Mouse (Mus musculus) forebrain, embryonic 15.5 days (tissue): ENCODE data around the gene Spem1. TPM values are rescaled to one million over a fixed set of nuclear protein-coding genes. Genes with fewer than 3 reads are reported as not detected.

Experiments used
- ATAC-seq: fragments of 200-750 bp; cut with Nextera tagmentation; replicated peaks from 2 replicates; pipeline ENCODE4 v1.8.0; 2017; ENCODE audit warnings: mild to moderate bottlenecking, moderate TSS enrichment, moderate library complexity
- H3K27ac ChIP-seq: fragments of 300-500 bp; sonication (generic); replicated peaks from 2 replicates; pipeline ENCODE4 v1.5.1; 2015; ENCODE audit warnings: mild to moderate bottlenecking, inconsistent platforms
- H3K27me3 ChIP-seq: fragments of 300-500 bp; sonication (generic); 2 replicates; pipeline ENCODE4 v1.6.1; 2015; ENCODE audit warnings: inconsistent platforms
- H3K36me3 ChIP-seq: fragments of 300-500 bp; sonication (generic); 2 replicates; pipeline ENCODE4 v1.6.1; 2015; ENCODE audit warnings: mild to moderate bottlenecking, inconsistent platforms
- H3K4me1 ChIP-seq: fragments of 300-500 bp; sonication (generic); 2 replicates; pipeline ENCODE4 v1.6.1; 2015; ENCODE audit warnings: inconsistent platforms
- H3K4me2 ChIP-seq: fragments of 300-500 bp; sonication (generic); replicated peaks from 2 replicates; pipeline ENCODE4 v1.6.1; 2015; ENCODE audit warnings: mild to moderate bottlenecking, inconsistent platforms
- H3K4me3 ChIP-seq: fragments of 300-500 bp; sonication (generic); 2 replicates; pipeline ENCODE4 v1.5.1; 2015; ENCODE audit warnings: mild to moderate bottlenecking, inconsistent platforms
- H3K9ac ChIP-seq: fragments of 300-500 bp; sonication (generic); replicated peaks from 2 replicates; pipeline ENCODE4 v1.6.1; 2015; ENCODE audit warnings: mild to moderate bottlenecking, inconsistent platforms
- H3K9me3 ChIP-seq: fragments of 300-500 bp; sonication (generic); 2 replicates; pipeline ENCODE4 v1.6.1; 2016; ENCODE audit warnings: inconsistent platforms
- WGBS: fragments of 180-500 bp; shearing (Covaris S2); methylation state at CpG from one replicate; pipeline ENCODE4 v1.1.7; 2015; ENCODE audit warnings: mixed read lengths; 5-methylcytosine and 5-hydroxymethylcytosine counted together
- polyA plus RNA-seq: library from polyadenylated mRNA; unstranded; fragments of >200 nt; fragmentation: Nextera tagmentation; extraction: Ambion mirVana; gene quantifications from 2 replicates; pipeline ENCODE4 v1.2.1, GENCODE M21; 2015

Gene Spem1
- polyA plus RNA-seq, 1 experiment from 2014 or later, result 0.33 TPM

DNA sequence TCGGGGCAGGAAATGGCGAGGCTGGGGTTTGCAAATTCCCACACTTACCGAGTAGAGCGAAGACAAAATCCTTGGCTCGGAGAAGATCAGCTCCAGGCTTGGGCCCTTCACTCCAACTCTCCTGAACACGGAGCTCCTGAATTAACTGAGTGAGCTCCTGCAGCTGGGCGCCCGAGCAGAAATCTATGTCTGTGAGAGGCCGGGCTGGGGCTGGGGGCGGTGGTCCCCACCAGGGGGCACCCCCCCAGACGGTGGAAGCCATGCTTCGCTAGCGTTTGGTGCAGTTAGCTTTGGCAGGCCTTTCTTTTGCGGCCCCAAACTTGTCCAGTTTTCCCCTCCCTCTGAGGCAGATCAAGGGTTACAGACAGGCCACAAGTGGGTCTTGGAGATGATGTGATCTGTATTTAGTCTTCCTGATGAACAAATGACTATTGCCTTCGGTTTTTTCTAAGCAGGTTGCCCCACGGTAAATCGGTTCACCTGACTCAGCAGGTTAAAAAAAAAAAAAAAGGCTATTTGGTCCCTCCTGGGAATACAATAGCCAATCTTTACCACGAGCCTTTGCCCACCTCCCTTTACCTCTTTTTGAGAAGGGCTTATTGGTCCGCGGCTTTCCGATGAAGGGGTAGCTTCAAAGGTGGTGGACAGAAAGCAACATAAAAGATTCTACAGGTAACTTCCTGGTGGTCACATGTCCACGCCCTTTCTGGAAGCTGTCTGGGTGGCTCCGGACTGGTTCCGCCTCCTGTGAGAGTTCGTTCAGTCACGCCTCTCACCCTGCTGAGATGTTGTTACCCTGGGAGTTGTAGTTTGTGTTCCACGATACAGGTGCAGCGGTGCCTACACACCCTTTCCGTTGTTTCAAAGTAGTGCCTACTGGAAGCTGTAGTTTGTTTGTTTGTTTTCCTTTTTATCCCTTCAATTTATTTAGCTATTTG is 16.7 kb downstream of the Spem1 start, which contains the start of gene Tmem102:
Gene Tmem102 (minus strand): TSS at position 653 of the 938 bp plus-strand sequence.
- Histone ChIP-seq H3K9ac (no peak within 1 kb of the TSS), H3K4me3 (0 out of 2 replicates have a peak within 1 kb of the TSS, but pooled peaks have one; percentile 68)
- WGBS, result 4% methylated on average over 29 of the region's 29 CpGs

GRCm38 (mm10) chr11:69804652-69804940 is 17.4 kb downstream of the Spem1 start:
- H3K9ac ChIP-seq, result no peak overlapping the region
- 6% methylated on average over 12 of the region's 12 CpGs for WGBS
- H3K27me3 ChIP-seq, result peaks cover 19% of the 10 kb centered on the region
- H3K36me3 ChIP-seq, result no peaks in the 10 kb centered on the region
- peaks cover 53% of the 10 kb centered on the region for H3K4me1 ChIP-seq
- H3K27ac ChIP-seq, result no peak overlapping the region
- peak overlapping the region; percentile 98 for H3K4me2 ChIP-seq
- no peak for ATAC-seq
- H3K4me3 ChIP-seq, result 0 out of 2 replicates have a peak overlapping the region, but pooled peaks have one; percentile 68
- H3K9me3 ChIP-seq, result no peaks in the 10 kb centered on the region

More for the DNA sequence above, 16.7 kb downstream of the Spem1 start, which contains the start of gene Tmem102:
- H3K36me3 ChIP-seq, result no peaks in the 10 kb centered on the region
- no peaks in the 10 kb centered on the region for H3K9me3 ChIP-seq
- H3K27ac ChIP-seq, result no peak within 1 kb of the TSS
- H3K4me1 ChIP-seq, result peaks cover 46% of the 10 kb centered on the region
- peaks cover 19% of the 10 kb centered on the region for H3K27me3 ChIP-seq
- ATAC-seq, result no peak
- peak within 1 kb of the TSS; percentile 98 for H3K4me2 ChIP-seq

- peak overlapping the region; percentile 98; the same call in 1 of the 2 replicates for H3K27ac ChIP-seq
- H3K36me3 ChIP-seq, result no peaks in the 10 kb centered on the region
- peak; percentile 27; the same call in 1 of the 2 replicates for ATAC-seq
- peak overlapping the region; percentile 98 for H3K4me2 ChIP-seq
- peak overlapping the region; percentile 68 for H3K4me3 ChIP-seq
- H3K27me3 ChIP-seq, result peaks cover 19% of the 10 kb centered on the region
- H3K9me3 ChIP-seq, result no peaks in the 10 kb centered on the region
- H3K4me1 ChIP-seq, result peaks cover 59% of the 10 kb centered on the region
- H3K9ac ChIP-seq, result peak overlapping the region; percentile 76
- 1% methylated on average over 60 of the region's 60 CpGs for WGBS
Observed at GRCm38 (mm10) chr11:69803786-69804651, 18.0 kb downstream of the Spem1 start.

- peaks cover 62% of the 10 kb centered on the region for H3K4me1 ChIP-seq
- H3K9ac ChIP-seq, result peak overlapping the region; percentile 76
- no peaks in the 10 kb centered on the region for H3K9me3 ChIP-seq
- H3K36me3 ChIP-seq, result no peaks in the 10 kb centered on the region
- peaks cover 19% of the 10 kb centered on the region for H3K27me3 ChIP-seq
- under 1% methylated on average over 12 of the region's 12 CpGs for WGBS
- ATAC-seq, result peak; percentile 1; the same call in 1 of the 2 replicates
- H3K4me2 ChIP-seq, result peak overlapping the region; percentile 98
- peak overlapping the region; percentile 98 for H3K27ac ChIP-seq
- peak overlapping the region; percentile 68 for H3K4me3 ChIP-seq
Observed at GRCm38 (mm10) chr11:69803328-69803727, 18.7 kb downstream of the Spem1 start.

- H3K9ac ChIP-seq, result peak overlapping the region; percentile 76
Observed at GRCm38 (mm10) chr11:69802648-69803105, 19.3 kb downstream of the Spem1 start.

DNA sequence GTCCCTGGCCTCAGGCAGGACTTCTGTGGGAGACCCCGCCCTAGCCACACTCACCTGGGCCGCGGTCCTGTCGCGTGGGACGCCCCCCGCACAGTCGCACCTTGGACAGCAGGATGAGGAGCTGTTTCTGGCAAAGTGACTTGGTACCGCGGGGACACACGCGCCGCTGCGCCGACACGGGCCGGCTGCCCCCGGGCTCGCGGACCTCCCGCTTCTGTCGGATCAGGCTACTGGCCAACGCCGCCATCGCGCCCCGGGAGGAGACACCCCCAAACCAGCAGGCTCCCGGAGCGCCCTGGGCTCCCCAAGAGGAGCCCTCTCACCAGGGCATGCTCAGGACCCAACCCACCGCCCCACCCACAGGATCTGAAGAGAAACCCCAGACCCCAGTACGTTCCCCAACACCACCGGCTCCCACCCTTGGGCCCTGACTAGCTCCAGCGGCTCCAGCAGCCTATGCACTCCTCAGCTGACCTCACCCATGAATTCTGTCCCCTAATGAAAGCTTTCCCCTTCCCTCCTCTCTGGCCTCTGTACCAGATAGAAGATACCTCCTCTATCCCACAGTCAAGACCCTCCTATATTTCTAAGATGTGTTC is 20.5 kb downstream of the Spem1 start, which contains the start of gene Fgf11:
Gene Fgf11 (minus strand): TSS at position 479 of the 599 bp plus-strand sequence.
- H3K36me3 ChIP-seq, result no peaks in the 10 kb centered on the region
- peak within 1 kb of the TSS; percentile 76 for H3K9ac ChIP-seq
- WGBS, result under 1% methylated on average over 33 of the region's 33 CpGs
- H3K4me2 ChIP-seq, result peak within 1 kb of the TSS; percentile 98
- H3K9me3 ChIP-seq, result no peaks in the 10 kb centered on the region
- H3K4me1 ChIP-seq, result peaks cover 62% of the 10 kb centered on the region
- ATAC-seq, result no peak
- peak within 1 kb of the TSS; percentile 68 for H3K4me3 ChIP-seq
- H3K27ac ChIP-seq, result peak within 1 kb of the TSS; percentile 98
- peaks cover 19% of the 10 kb centered on the region for H3K27me3 ChIP-seq

More at GRCm38 (mm10) chr11:69802648-69803105, 19.3 kb downstream of the Spem1 start:
- under 1% methylated on average over 33 of the region's 33 CpGs for WGBS
- no peaks in the 10 kb centered on the region for H3K36me3 ChIP-seq
- H3K27me3 ChIP-seq, result peaks cover 19% of the 10 kb centered on the region
- peak; percentile 18; the same call in 1 of the 2 replicates for ATAC-seq
- peak overlapping the region; percentile 98 for H3K4me2 ChIP-seq
- no peaks in the 10 kb centered on the region for H3K9me3 ChIP-seq
- H3K4me3 ChIP-seq, result peak overlapping the region; percentile 68
- peaks cover 62% of the 10 kb centered on the region for H3K4me1 ChIP-seq
- peak overlapping the region; percentile 98 for H3K27ac ChIP-seq

DNA sequence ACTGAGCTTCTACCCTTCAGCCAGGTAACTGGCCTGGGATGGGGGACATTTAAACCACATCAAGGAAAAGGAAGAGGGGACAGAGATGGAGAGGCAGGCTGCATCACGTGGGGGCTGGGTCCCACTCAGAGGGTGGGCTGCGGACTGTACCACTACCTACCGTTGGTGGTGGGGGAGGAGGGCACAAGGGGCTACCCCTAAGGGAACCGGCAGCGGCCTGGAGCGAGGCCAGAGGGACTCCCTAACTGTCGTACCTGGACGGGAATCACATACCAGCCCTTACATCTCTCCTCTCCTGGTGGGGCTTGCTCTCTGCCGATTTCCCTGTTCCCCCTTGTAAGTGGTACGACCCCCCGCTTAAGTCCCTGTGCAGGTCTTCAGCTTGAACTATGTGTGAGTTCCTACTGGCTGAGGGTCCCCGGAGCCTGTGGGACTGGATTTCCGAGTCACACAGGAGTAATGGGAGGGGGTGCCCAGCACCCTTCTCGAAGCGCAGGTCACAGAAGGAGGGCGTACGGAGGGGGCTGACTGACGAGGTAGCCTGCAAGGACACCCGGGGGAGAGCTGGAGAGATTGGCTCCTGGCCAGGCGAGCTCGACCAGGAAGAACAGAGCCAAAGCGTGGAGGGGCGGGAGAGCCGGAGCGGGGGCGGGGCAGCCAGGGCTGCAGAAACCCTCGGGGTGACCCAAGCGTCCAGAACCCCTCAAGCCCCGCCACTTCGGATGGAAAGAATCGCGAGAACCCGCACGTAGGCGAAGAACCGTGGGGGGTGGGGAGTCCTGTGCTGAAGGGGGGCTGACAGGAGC is 21.4 kb downstream of the Spem1 start:
- under 1% methylated on average over 36 of the region's 36 CpGs for WGBS
- H3K4me2 ChIP-seq, result peak overlapping the region; percentile 98
- H3K4me1 ChIP-seq, result peaks cover 68% of the 10 kb centered on the region
- H3K27me3 ChIP-seq, result peaks cover 14% of the 10 kb centered on the region
- ATAC-seq, result peak; percentile 80
- no peaks in the 10 kb centered on the region for H3K9me3 ChIP-seq
- peak overlapping the region; percentile 76 for H3K9ac ChIP-seq
- H3K4me3 ChIP-seq, result peak overlapping the region; percentile 68
- H3K36me3 ChIP-seq, result no peaks in the 10 kb centered on the region
- peak overlapping the region; percentile 98 for H3K27ac ChIP-seq

DNA sequence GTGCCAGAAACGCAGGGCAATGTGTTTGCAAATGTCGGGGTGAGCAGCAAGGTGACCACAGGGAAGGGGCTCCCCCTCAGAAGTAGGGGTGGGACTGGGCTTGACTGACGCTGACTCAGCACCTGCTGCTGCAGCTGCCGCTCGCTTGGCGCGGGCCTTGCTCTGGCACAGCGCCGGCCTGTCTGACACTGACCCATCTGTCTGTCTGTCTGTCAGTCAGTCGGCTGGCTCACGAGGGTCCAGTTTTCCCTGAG is 21.9 kb downstream of the Spem1 start:
- peaks cover 8% of the 10 kb centered on the region for H3K27me3 ChIP-seq
- H3K4me1 ChIP-seq, result peaks cover 67% of the 10 kb centered on the region
- H3K27ac ChIP-seq, result peak overlapping the region; percentile 98

DNA sequence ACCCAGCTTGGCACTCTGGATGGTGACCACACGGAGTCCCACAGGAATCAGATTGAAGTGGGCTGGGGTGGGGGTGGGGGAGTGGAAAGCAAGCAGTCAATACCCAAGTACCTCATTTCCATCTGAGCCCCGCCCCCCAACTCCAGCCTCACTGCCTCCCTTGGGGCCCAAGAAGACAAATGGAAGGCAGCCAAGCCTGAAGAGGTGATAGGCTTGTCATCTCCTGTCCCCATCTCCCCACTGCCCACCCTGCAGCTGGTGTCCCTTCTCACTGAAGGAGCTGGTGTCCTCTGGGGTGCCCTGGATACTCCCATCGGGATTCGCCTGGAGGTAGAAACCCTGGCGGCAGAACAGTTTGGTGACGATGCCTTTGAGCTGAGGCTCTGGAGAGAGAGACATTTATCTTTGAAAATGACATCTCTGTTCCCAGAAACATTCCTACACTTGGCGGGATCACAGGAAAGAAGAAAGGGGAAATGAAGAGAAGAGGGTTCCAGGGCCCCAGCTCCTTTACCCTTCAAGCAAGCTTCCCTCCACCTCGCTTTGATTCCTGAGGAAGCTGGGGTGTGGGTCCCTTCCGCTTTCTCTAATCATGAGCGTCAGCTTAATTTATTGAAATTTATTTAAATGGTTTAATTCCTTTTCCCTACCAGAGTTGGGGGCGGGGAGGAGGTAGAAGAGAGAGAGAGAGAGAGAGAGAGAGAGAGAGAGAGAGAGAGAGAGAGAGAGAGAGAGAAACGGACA is 22.4 kb downstream of the Spem1 start:
- 13% methylated on average over 12 of the region's 12 CpGs for WGBS
- no peak for ATAC-seq
- peaks cover 3% of the 10 kb centered on the region for H3K27me3 ChIP-seq
- no peaks in the 10 kb centered on the region for H3K36me3 ChIP-seq
- H3K27ac ChIP-seq, result peak overlapping the region; percentile 98
- peak overlapping the region; percentile 76 for H3K9ac ChIP-seq
- H3K9me3 ChIP-seq, result no peaks in the 10 kb centered on the region
- H3K4me3 ChIP-seq, result peak overlapping the region; percentile 68
- H3K4me2 ChIP-seq, result peak overlapping the region; percentile 98
- peaks cover 65% of the 10 kb centered on the region for H3K4me1 ChIP-seq

More for the DNA sequence above, 21.9 kb downstream of the Spem1 start:
- Histone ChIP-seq H3K4me2 (peak overlapping the region; percentile 98), H3K36me3 (no peaks in the 10 kb centered on the region), H3K4me3 (peak overlapping the region; percentile 68), H3K9ac (peak overlapping the region; percentile 76), H3K9me3 (no peaks in the 10 kb centered on the region)
- 1% methylated on average over 11 of the region's 11 CpGs for WGBS
- ATAC-seq, result peak; percentile 39

GRCm38 (mm10) chr11:69797924-69798323 is 24.1 kb downstream of the Spem1 start:
- no peak overlapping the region for H3K4me2 ChIP-seq
- peaks cover 49% of the 10 kb centered on the region for H3K4me1 ChIP-seq
- no peak overlapping the region for H3K27ac ChIP-seq
- 80% methylated on average over 7 of the region's 7 CpGs for WGBS
- ATAC-seq, result no peak
- no peaks in the 10 kb centered on the region for H3K9me3 ChIP-seq
- H3K9ac ChIP-seq, result no peak overlapping the region
- no peaks in the 10 kb centered on the region for H3K36me3 ChIP-seq
- no peak overlapping the region for H3K4me3 ChIP-seq
- peaks cover 7% of the 10 kb centered on the region; the same call in 1 of the 2 replicates for H3K27me3 ChIP-seq
